Mouse (Mus musculus) MEL (cell line): ENCODE results near the gene Myh6. TPM values are rescaled to one million over a fixed set of nuclear protein-coding genes. Genes with fewer than 3 reads are reported as not detected.
A peak's percentile ranks its signal among the peaks of the same experiment; 100 is the strongest.

ENCODE experiments used
- DNase-seq: peaks from one replicate; pipeline ENCODE4 v3.0.0; 2011; ENCODE audit warnings: low read depth, low spot score
- H3K27ac ChIP-seq: 2 replicates; pipeline ENCODE4 v1.5.1; 2012; ENCODE audit warnings: low read depth, mild to moderate bottlenecking, control low read depth, low read length, moderate library complexity; ENCODE audit not compliant: control insufficient read depth
- H3K27me3 ChIP-seq, 2 experiments: fragments of 150-350 bp in 1 of 2; sonication (generic) in 1 of 2; 2 replicates each; pipeline ENCODE4 v1.6.1; 2012; ENCODE audit warnings: low read length in 2 of 2, mild to moderate bottlenecking in 2 of 2, improper control_type of control experiment in 1 of 2, moderate library complexity in 1 of 2; ENCODE audit not compliant: insufficient read depth in 2 of 2, control insufficient read depth in 1 of 2
- H3K36me3 ChIP-seq, 2 experiments: 2 replicates each; pipeline ENCODE4 v1.6.1; 2012 to 2014; ENCODE audit warnings: low read length in 2 of 2, improper control_type of control experiment in 1 of 2, inconsistent platforms in 1 of 2, mild to moderate bottlenecking in 1 of 2; ENCODE audit not compliant: insufficient read depth in 2 of 2, control insufficient read depth in 1 of 2
- H3K4me1 ChIP-seq, 2 experiments: fragments of 150-350 bp in 1 of 2; sonication (generic) in 1 of 2; 2 replicates each; pipeline ENCODE4 v1.6.1; 2012; ENCODE audit warnings: low read length in 2 of 2, improper control_type of control experiment in 1 of 2, mild to moderate bottlenecking in 1 of 2; ENCODE audit not compliant: insufficient read depth in 2 of 2, control insufficient read depth in 1 of 2
- H3K4me3 ChIP-seq, 2 experiments: fragments of 150-350 bp in 1 of 2; sonication (generic) in 1 of 2; 2 replicates each; pipeline ENCODE4 v1.5.1; 2012; ENCODE audit warnings: low read depth in 2 of 2, low read length in 2 of 2, mild to moderate bottlenecking in 2 of 2, moderate library complexity in 2 of 2, control low read depth in 1 of 2, improper control_type of control experiment in 1 of 2; ENCODE audit not compliant: control insufficient read depth in 1 of 2, insufficient read depth in 1 of 2
- H3K79me2 ChIP-seq: 2 replicates; pipeline ENCODE4 v1.6.1; 2012; ENCODE audit warnings: mild to moderate bottlenecking, low read length, moderate library complexity; ENCODE audit not compliant: control insufficient read depth, poor library complexity, insufficient read depth
- H3K9ac ChIP-seq: 2 replicates; pipeline ENCODE4 v1.6.1; 2012; ENCODE audit warnings: low read depth, mild to moderate bottlenecking, control low read depth, low read length, moderate library complexity; ENCODE audit not compliant: control insufficient read depth, poor library complexity, severe bottlenecking
- H3K9me3 ChIP-seq: fragments of 150-350 bp; sonication (generic); replicated peaks from 2 replicates; pipeline ENCODE4 v1.6.1; 2012; ENCODE audit warnings: mild to moderate bottlenecking, low read length, improper control_type of control experiment, moderate library complexity; ENCODE audit not compliant: insufficient read depth
- BHLHE40 ChIP-seq: IDR thresholded peaks from 2 replicates; pipeline ENCODE4 v1.6.1; 2012; ENCODE audit warnings: low read depth, mild to moderate bottlenecking, inconsistent platforms, low read length, improper control_type of control experiment, borderline replicate concordance
- CHD1 ChIP-seq: IDR thresholded peaks from 2 replicates; pipeline ENCODE4 v1.6.1; 2012; ENCODE audit warnings: low read depth, mild to moderate bottlenecking, inconsistent platforms, low read length, improper control_type of control experiment
- CHD2 ChIP-seq: IDR thresholded peaks from 2 replicates; pipeline ENCODE4 v1.6.1; 2011; ENCODE audit warnings: low read length, improper control_type of control experiment
- CTCF ChIP-seq, 3 experiments: IDR thresholded peaks in 2 of 3; conservative IDR thresholded peaks in 1 of 3; 2 replicates each; pipeline ENCODE4 v1.5.1; 2011 to 2012; ENCODE audit warnings: low read length in 3 of 3, low read depth in 2 of 3, mild to moderate bottlenecking in 2 of 3, improper control_type of control experiment in 1 of 3, inconsistent platforms in 1 of 3, mixed read lengths in 1 of 3, moderate library complexity in 1 of 3; ENCODE audit not compliant: control insufficient read depth in 1 of 3, insufficient read depth in 1 of 3, poor library complexity in 1 of 3, severe bottlenecking in 1 of 3
- ELF1 ChIP-seq: IDR thresholded peaks from 2 replicates; pipeline ENCODE4 v1.6.1; 2014; ENCODE audit warnings: low read depth, mild to moderate bottlenecking, inconsistent platforms, low read length, improper control_type of control experiment, moderate library complexity
- ETS1 ChIP-seq: IDR thresholded peaks from 2 replicates; pipeline ENCODE4 v1.6.1; 2012; ENCODE audit warnings: low read depth, mild to moderate bottlenecking, inconsistent platforms, low read length, improper control_type of control experiment, moderate library complexity
- GABPA ChIP-seq: IDR thresholded peaks from 2 replicates; pipeline ENCODE4 v1.6.1; 2012; ENCODE audit warnings: low read depth, mild to moderate bottlenecking, inconsistent platforms, low read length, improper control_type of control experiment, moderate library complexity
- GATA1 ChIP-seq: IDR thresholded peaks from 2 replicates; pipeline ENCODE4 v1.6.1; 2011; ENCODE audit warnings: low read depth, low read length, improper control_type of control experiment
- HCFC1 ChIP-seq: IDR thresholded peaks from 2 replicates; pipeline ENCODE4 v1.6.1; 2012; ENCODE audit warnings: low read depth, mild to moderate bottlenecking, inconsistent platforms, low read length, improper control_type of control experiment, moderate library complexity
- JUND ChIP-seq: IDR thresholded peaks from 2 replicates; pipeline ENCODE4 v1.6.1; 2011; ENCODE audit warnings: low read depth, mild to moderate bottlenecking, improper control_type of control experiment, low read length
- KAT2A ChIP-seq: conservative IDR thresholded peaks from 2 replicates; pipeline ENCODE4 v1.6.1; 2012; ENCODE audit warnings: low read depth, low read length, improper control_type of control experiment, inconsistent platforms
- MAX ChIP-seq: IDR thresholded peaks from 2 replicates; pipeline ENCODE4 v1.6.1; 2011; ENCODE audit warnings: low read length, improper control_type of control experiment
- MXI1 ChIP-seq: IDR thresholded peaks from 2 replicates; pipeline ENCODE4 v1.6.1; 2011; ENCODE audit warnings: mild to moderate bottlenecking, low read depth, low read length, improper control_type of control experiment
- MYB ChIP-seq: IDR thresholded peaks from 2 replicates; pipeline ENCODE4 v1.6.1; 2011; ENCODE audit warnings: mild to moderate bottlenecking, low read depth, low read length, improper control_type of control experiment
- MYC ChIP-seq: IDR thresholded peaks from 2 replicates; pipeline ENCODE4 v1.6.1; 2011; ENCODE audit warnings: low read depth, mild to moderate bottlenecking, low read length, improper control_type of control experiment, moderate library complexity
- NELFE ChIP-seq: IDR thresholded peaks from 2 replicates; pipeline ENCODE4 v1.6.1; 2011; ENCODE audit warnings: low read depth, low read length, improper control_type of control experiment
- NRF1 ChIP-seq: IDR thresholded peaks from 2 replicates; pipeline ENCODE4 v1.6.1; 2014; ENCODE audit warnings: low read depth, mild to moderate bottlenecking, inconsistent platforms, low read length, improper control_type of control experiment, moderate library complexity; ENCODE audit not compliant: poor library complexity, insufficient read depth, severe bottlenecking
- POLR2A ChIP-seq, 2 experiments: IDR thresholded peaks; 2 replicates each; pipeline ENCODE4 v1.6.1; 2011 to 2012; ENCODE audit warnings: low read length in 2 of 2, mild to moderate bottlenecking in 2 of 2, control low read depth in 1 of 2, improper control_type of control experiment in 1 of 2, low read depth in 1 of 2, moderate library complexity in 1 of 2; ENCODE audit not compliant: control insufficient read depth in 1 of 2, insufficient read depth in 1 of 2, poor library complexity in 1 of 2
- POLR2AphosphoS2 ChIP-seq: IDR thresholded peaks from 2 replicates; pipeline ENCODE4 v1.6.1; 2011; ENCODE audit warnings: low read length, improper control_type of control experiment
- POLR2AphosphoS5 ChIP-seq: IDR thresholded peaks from 2 replicates; pipeline ENCODE4 v1.6.1; 2012; ENCODE audit warnings: low read depth, borderline replicate concordance, mild to moderate bottlenecking, inconsistent platforms, low read length, moderate library complexity, mixed read lengths
- RAD21 ChIP-seq: IDR thresholded peaks from 2 replicates; pipeline ENCODE4 v1.6.1; 2011; ENCODE audit warnings: mild to moderate bottlenecking, low read depth, low read length, improper control_type of control experiment
- RCOR1 ChIP-seq: IDR thresholded peaks from 2 replicates; pipeline ENCODE4 v1.6.1; 2012; ENCODE audit warnings: low read depth, mild to moderate bottlenecking, inconsistent platforms, low read length, improper control_type of control experiment
- SIN3A ChIP-seq: IDR thresholded peaks from 2 replicates; pipeline ENCODE4 v1.6.1; 2012; ENCODE audit warnings: low read length, improper control_type of control experiment, inconsistent platforms
- SMC3 ChIP-seq: IDR thresholded peaks from 2 replicates; pipeline ENCODE4 v1.6.1; 2011; ENCODE audit warnings: low read depth, low read length, improper control_type of control experiment
- TAL1 ChIP-seq: IDR thresholded peaks from 2 replicates; pipeline ENCODE4 v1.6.1; 2012; ENCODE audit warnings: mild to moderate bottlenecking, inconsistent platforms, low read length, moderate library complexity, mixed read lengths
- TBP ChIP-seq: IDR thresholded peaks from 2 replicates; pipeline ENCODE4 v1.8.0; 2011; ENCODE audit warnings: low read depth, low read length, improper control_type of control experiment
- TCF12 ChIP-seq: IDR thresholded peaks from 2 replicates; pipeline ENCODE4 v1.6.1; 2014; ENCODE audit warnings: low read depth, mild to moderate bottlenecking, inconsistent platforms, low read length, improper control_type of control experiment, moderate library complexity
- UBTF ChIP-seq: IDR thresholded peaks from 2 replicates; pipeline ENCODE4 v1.6.1; 2012; ENCODE audit warnings: low read depth, mild to moderate bottlenecking, inconsistent platforms, low read length, improper control_type of control experiment, moderate library complexity, borderline replicate concordance; ENCODE audit not compliant: insufficient read depth
- USF1 ChIP-seq: IDR thresholded peaks from 2 replicates; pipeline ENCODE4 v1.6.1; 2014; ENCODE audit warnings: low read depth, mild to moderate bottlenecking, inconsistent platforms, low read length, improper control_type of control experiment, moderate library complexity
- USF2 ChIP-seq, 2 experiments: IDR thresholded peaks; 2 replicates each; pipeline ENCODE4 v1.6.1; 2011 to 2012; ENCODE audit warnings: improper control_type of control experiment in 2 of 2, low read length in 2 of 2, borderline replicate concordance in 1 of 2, inconsistent platforms in 1 of 2, low read depth in 1 of 2, mild to moderate bottlenecking in 1 of 2; ENCODE audit not compliant: insufficient read depth in 1 of 2
- ZC3H11A ChIP-seq: IDR thresholded peaks from 2 replicates; pipeline ENCODE4 v1.6.1; 2012; ENCODE audit warnings: low read depth, mild to moderate bottlenecking, inconsistent platforms, low read length, improper control_type of control experiment
- ZKSCAN1 ChIP-seq: IDR thresholded peaks from 2 replicates; pipeline ENCODE4 v1.6.1; 2012; ENCODE audit warnings: low read depth, mild to moderate bottlenecking, inconsistent platforms, low read length, improper control_type of control experiment, moderate library complexity
- ZMIZ1 ChIP-seq: IDR thresholded peaks from 2 replicates; pipeline ENCODE4 v1.6.1; 2012; ENCODE audit warnings: low read depth, mild to moderate bottlenecking, inconsistent platforms, low read length, improper control_type of control experiment, moderate library complexity
- polyA plus RNA-seq, 2 experiments: library from polyadenylated mRNA; stranded (reverse) in 1 of 2; unstranded in 1 of 2; fragments of >175 nt in 1 of 2; fragments of >200 nt in 1 of 2; gene quantifications; 2 replicates each; pipeline versions ENCODE4 v1.2.1 to v1.2.4; 2012; ENCODE audit warnings: low replicate concordance in 2 of 2, low read depth in 1 of 2; ENCODE audit not compliant: insufficient read length in 2 of 2, insufficient read depth in 1 of 2, missing spikeins in 1 of 2
- total RNA-seq: library from RNA; depleted of rRNA; stranded (reverse); fragments of 300-350 nt; gene quantifications from 2 replicates; pipeline ENCODE4 v1.2.3, GENCODE M21; 2012

The Myh6 gene
- total and polyA plus RNA-seq, 3 experiments = not detected

- peak; percentile 100 for DNase-seq
- H3K4me3 ChIP-seq = peak within 1 kb of the TSS; percentile 65 to 81
- H3K4me1 ChIP-seq = no peaks in the 10 kb centered on the region; a peak in 2 of 4 replicates
- peaks cover 12% of the 10 kb centered on the region for H3K79me2 ChIP-seq
- TF ChIP-seq MYC = peak; percentile 82
- peak; percentile 58 for TF ChIP-seq SMC3
- 0 out of 2 replicates have a peak, but pooled peaks have one; percentile 18 for TF ChIP-seq NRF1
- no peak; the same call in 1 of the 2 replicates for TF ChIP-seq MAX
- no peak for TF ChIP-seq ETS1
- TF ChIP-seq ELF1 = peak; percentile 69
- peak; percentile 73 for TF ChIP-seq USF1
- peak; percentile 34 for TF ChIP-seq TBP
- peak; percentile 78 for TF ChIP-seq NELFE
- TF ChIP-seq CHD1 = no peak
- TF ChIP-seq SIN3A = peak; percentile 69
- peak; percentile 39 for TF ChIP-seq ZC3H11A
- TF ChIP-seq POLR2AphosphoS5 = no peak
- TF ChIP-seq MYB = no peak
- TF ChIP-seq JUND = peak; percentile 65; the same call in 1 of the 2 replicates
- TF ChIP-seq RAD21 = peak; percentile 68
- peak; percentile 60; the same call in 1 of the 2 replicates for TF ChIP-seq KAT2A
- no peak for TF ChIP-seq BHLHE40
- TF ChIP-seq CTCF (IDR thresholded peaks at IDR 0.05 in 2 of 3, conservative IDR thresholded peaks at IDR 0.05 in 1 of 3; ENCODE audit: control insufficient read depth in 1 of 3, insufficient read depth in 1 of 3, low read depth in 2 of 3, low read length in 3 of 3, poor library complexity in 1 of 3, severe bottlenecking in 1 of 3) = peak; percentile 65 to 83 (median 78)
- TF ChIP-seq MXI1 = no peak
- TF ChIP-seq ZKSCAN1 = no peak
- no peak for TF ChIP-seq GABPA
- TF ChIP-seq POLR2A (IDR thresholded peaks at IDR 0.05; ENCODE audit: control insufficient read depth in 1 of 2, insufficient read depth in 1 of 2, low read depth in 1 of 2, low read length in 2 of 2, poor library complexity in 1 of 2) = peak; percentile 82 to 85; a peak in 3 of 4 replicates
- TF ChIP-seq GATA1 = no peak
- no peak for TF ChIP-seq TAL1
- TF ChIP-seq TCF12 = 0 out of 2 replicates have a peak, but pooled peaks have one; percentile 24
- TF ChIP-seq UBTF = no peak
- peak; percentile 94 for TF ChIP-seq CHD2
- no peak for TF ChIP-seq RCOR1
- TF ChIP-seq POLR2AphosphoS2 = peak; percentile 88
- TF ChIP-seq ZMIZ1 = no peak; the same call in 1 of the 2 replicates
- TF ChIP-seq USF2 (IDR thresholded peaks at IDR 0.05; ENCODE audit: borderline replicate concordance in 1 of 2, insufficient read depth in 1 of 2, low read depth in 1 of 2, low read length in 2 of 2) = no peak
- TF ChIP-seq HCFC1 = peak; percentile 83
- TF ChIP-seq, all 39 proteins: peak for 18
- Histone ChIP-seq H3K27ac (peak within 1 kb of the TSS; percentile 69), H3K36me3 (peaks cover 4% of the 10 kb centered on the region in 2 experiments; a peak in 3 of 4 replicates), H3K27me3 (no peaks in the 10 kb centered on the region), H3K9ac (peak within 1 kb of the TSS; percentile 79), H3K9me3 (no peaks in the 10 kb centered on the region)
Observed at GRCm38 (mm10) chr14:55014991-55015766, 48.5 kb upstream of the Myh6 start, which contains the start of gene Ngdn. TSS of gene Ngdn (plus strand) at chr14:55015454.
